Mouse (Mus musculus) intestine, embryonic 15.5 days (tissue): Measurements from ENCODE around the gene Zmynd10. TPM values are rescaled to one million over a fixed set of nuclear protein-coding genes. Genes with fewer than 3 reads are reported as not detected.
"Not testable (repeated sequence)": the region's sequence is repeated elsewhere in the genome, so short reads cannot be mapped to it uniquely, and the experiment has no call there.

Experiments
- ATAC-seq: fragments of 200-750 bp; cut with Nextera tagmentation; 2 replicates; pipeline ENCODE4 v1.8.0; 2017; ENCODE audit warnings: moderate TSS enrichment, moderate library complexity
- H3K27ac ChIP-seq: fragments of 300-500 bp; sonication (generic); 2 replicates; pipeline ENCODE4 v1.5.1; 2015; ENCODE audit warnings: mild to moderate bottlenecking, inconsistent platforms
- H3K27me3 ChIP-seq: fragments of 300-500 bp; sonication (generic); replicated peaks from 2 replicates; pipeline ENCODE4 v1.6.1; 2015; ENCODE audit warnings: inconsistent platforms
- H3K36me3 ChIP-seq: fragments of 300-500 bp; sonication (generic); 2 replicates; pipeline ENCODE4 v1.6.1; 2015; ENCODE audit warnings: inconsistent platforms
- H3K4me1 ChIP-seq: fragments of 300-500 bp; sonication (generic); replicated peaks from 2 replicates; pipeline ENCODE4 v1.6.1; 2015; ENCODE audit warnings: inconsistent platforms
- H3K4me2 ChIP-seq: fragments of 300-500 bp; sonication (generic); replicated peaks from 2 replicates; pipeline ENCODE4 v1.6.1; 2015; ENCODE audit warnings: mild to moderate bottlenecking, inconsistent platforms
- H3K4me3 ChIP-seq: fragments of 300-500 bp; sonication (generic); replicated peaks from 2 replicates; pipeline ENCODE4 v1.5.1; 2015; ENCODE audit warnings: inconsistent platforms
- H3K9ac ChIP-seq: fragments of 300-500 bp; sonication (generic); 2 replicates; pipeline ENCODE4 v1.6.1; 2015; ENCODE audit warnings: inconsistent platforms
- H3K9me3 ChIP-seq: fragments of 300-500 bp; sonication (generic); 2 replicates; pipeline ENCODE4 v1.6.1; 2016; ENCODE audit warnings: inconsistent platforms
- WGBS: fragments of 180-500 bp; shearing (Covaris S2); methylation state at CpG from one replicate; pipeline ENCODE4 v1.1.7; 2015; 5-methylcytosine and 5-hydroxymethylcytosine counted together
- polyA plus RNA-seq: library from polyadenylated mRNA; unstranded; fragments of >200 nt; fragmentation: Nextera tagmentation; extraction: Ambion mirVana; gene quantifications from 2 replicates; pipeline ENCODE4 v1.2.1, GENCODE M21; 2015

The Zmynd10 gene
- polyA plus RNA-seq, 1 experiment from 2014 or later, result 0.68 TPM

- Histone ChIP-seq H3K36me3 (peaks cover 14% of the 10 kb centered on the region), H3K4me2 (no peak overlapping the region; the same call in 1 of the 2 replicates), H3K9ac (no peak overlapping the region), H3K27ac (peak overlapping the region; percentile 83), H3K4me3 (no peak overlapping the region), H3K4me1 (peaks cover 46% of the 10 kb centered on the region), H3K27me3 (no peaks in the 10 kb centered on the region), H3K9me3 (no peaks in the 10 kb centered on the region)
- no peak for ATAC-seq
- 51% methylated on average over 15 of the region's 15 CpGs for WGBS
These were observed 19.1 kb downstream of the Zmynd10 start for GRCm38 (mm10) chr9:107566041-107566709.

- no peak for ATAC-seq
- peaks cover 53% of the 10 kb centered on the region for H3K4me1 ChIP-seq
- 54% methylated on average over 3 of the region's 3 CpGs for WGBS
- H3K9ac ChIP-seq, result no peak overlapping the region
- no peaks in the 10 kb centered on the region for H3K9me3 ChIP-seq
- no peaks in the 10 kb centered on the region for H3K27me3 ChIP-seq
- H3K36me3 ChIP-seq, result peaks cover 12% of the 10 kb centered on the region
- H3K27ac ChIP-seq, result peak overlapping the region; percentile 83
- H3K4me2 ChIP-seq, result 0 out of 2 replicates have a peak overlapping the region, but pooled peaks have one; percentile 18
- no peak overlapping the region for H3K4me3 ChIP-seq
These were observed 19.8 kb downstream of the Zmynd10 start for GRCm38 (mm10) chr9:107566855-107567254.

GRCm38 (mm10) chr9:107567702-107568319, 20.7 kb downstream of the Zmynd10 start, which contains the start of gene Hyal2:
Hyal2 (plus strand) TSS chr9:107567945.
- Histone ChIP-seq H3K27ac (peak within 1 kb of the TSS; percentile 83), H3K36me3 (peaks cover 20% of the 10 kb centered on the region), H3K9me3 (no peaks in the 10 kb centered on the region), H3K4me2 (peak within 1 kb of the TSS; percentile 72), H3K4me1 (peaks cover 60% of the 10 kb centered on the region), H3K9ac (peak within 1 kb of the TSS; percentile 69), H3K27me3 (no peaks in the 10 kb centered on the region), H3K4me3 (peak within 1 kb of the TSS; percentile 70)
- no peak for ATAC-seq
- 12% methylated on average over 17 of the region's 18 CpGs for WGBS

- peaks cover 58% of the 10 kb centered on the region for H3K4me1 ChIP-seq
These were observed 21.5 kb downstream of the Zmynd10 start for GRCm38 (mm10) chr9:107568331-107569261.

GRCm38 (mm10) chr9:107569270-107569669, 22.2 kb downstream of the Zmynd10 start:
- Histone ChIP-seq H3K4me3 (peak overlapping the region; percentile 70), H3K27ac (peak overlapping the region; percentile 83), H3K4me2 (peak overlapping the region; percentile 72), H3K9ac (peak overlapping the region; percentile 69), H3K9me3 (no peaks in the 10 kb centered on the region), H3K36me3 (peaks cover 24% of the 10 kb centered on the region), H3K27me3 (no peaks in the 10 kb centered on the region), H3K4me1 (peaks cover 52% of the 10 kb centered on the region)
- peak; percentile 36 for ATAC-seq
- WGBS, result 1% methylated on average over 23 of the region's 23 CpGs

More at GRCm38 (mm10) chr9:107568331-107569261, 21.5 kb downstream of the Zmynd10 start:
- Histone ChIP-seq H3K27me3 (no peaks in the 10 kb centered on the region), H3K4me2 (peak overlapping the region; percentile 72), H3K9ac (peak overlapping the region; percentile 69), H3K4me3 (peak overlapping the region; percentile 70), H3K9me3 (no peaks in the 10 kb centered on the region), H3K36me3 (peaks cover 24% of the 10 kb centered on the region), H3K27ac (peak overlapping the region; percentile 83)
- WGBS, result under 1% methylated on average over 41 of the region's 41 CpGs
- ATAC-seq, result peak; percentile 89

GRCm38 (mm10) chr9:107570016-107570415, 22.9 kb downstream of the Zmynd10 start:
- Histone ChIP-seq H3K9ac (peak overlapping the region; percentile 69), H3K27ac (peak overlapping the region; percentile 83), H3K36me3 (peaks cover 27% of the 10 kb centered on the region), H3K4me3 (peak overlapping the region; percentile 70), H3K9me3 (no peaks in the 10 kb centered on the region), H3K4me2 (peak overlapping the region; percentile 72), H3K4me1 (peaks cover 51% of the 10 kb centered on the region), H3K27me3 (no peaks in the 10 kb centered on the region)
- WGBS, result 38% methylated on average over 13 of the region's 13 CpGs
- ATAC-seq, result no peak

- Histone ChIP-seq H3K4me3 (peak overlapping the region; percentile 70), H3K36me3 (peaks cover 27% of the 10 kb centered on the region), H3K27me3 (no peaks in the 10 kb centered on the region), H3K4me1 (peaks cover 49% of the 10 kb centered on the region), H3K9ac (peak overlapping the region; percentile 69; the same call in 1 of the 2 replicates), H3K4me2 (peak overlapping the region; percentile 72), H3K27ac (0 out of 2 replicates have a peak overlapping the region, but pooled peaks have one; percentile 11), H3K9me3 (no peaks in the 10 kb centered on the region)
- no peak for ATAC-seq
- WGBS, result 75% methylated on average over 21 of the region's 21 CpGs
These were observed 23.7 kb downstream of the Zmynd10 start for GRCm38 (mm10) chr9:107570845-107571244.

GRCm38 (mm10) chr9:107571534-107572326, 24.6 kb downstream of the Zmynd10 start:
- WGBS, result 82% methylated on average over 22 of the region's 22 CpGs
- H3K4me2 ChIP-seq, result peak overlapping the region; percentile 72
- no peak overlapping the region for H3K4me3 ChIP-seq
- H3K27ac ChIP-seq, result peak overlapping the region; percentile 14; the same call in 1 of the 2 replicates
- peaks cover 50% of the 10 kb centered on the region for H3K4me1 ChIP-seq
- ATAC-seq, result no peak
- peaks cover 27% of the 10 kb centered on the region for H3K36me3 ChIP-seq
- no peaks in the 10 kb centered on the region for H3K9me3 ChIP-seq
- H3K9ac ChIP-seq, result no peak overlapping the region
- H3K27me3 ChIP-seq, result no peaks in the 10 kb centered on the region

GRCm38 (mm10) chr9:107572327-107572662, 25.2 kb downstream of the Zmynd10 start:
- H3K36me3 ChIP-seq, result peaks cover 27% of the 10 kb centered on the region
- H3K4me3 ChIP-seq, result no peak overlapping the region
- ATAC-seq, result no peak
- no peak overlapping the region for H3K9ac ChIP-seq
- no peaks in the 10 kb centered on the region for H3K27me3 ChIP-seq
- H3K4me2 ChIP-seq, result no peak overlapping the region
- H3K4me1 ChIP-seq, result peaks cover 51% of the 10 kb centered on the region
- 97% methylated on average over 2 of the region's 2 CpGs for WGBS
- H3K9me3 ChIP-seq, result no peaks in the 10 kb centered on the region
- H3K27ac ChIP-seq, result no peak overlapping the region

GRCm38 (mm10) chr9:107573774-107574173, 26.7 kb downstream of the Zmynd10 start:
- not testable (repeated sequence) for ATAC-seq, H3K27me3 ChIP-seq, H3K4me2 ChIP-seq, H3K27ac ChIP-seq, H3K9ac ChIP-seq, H3K9me3 ChIP-seq, H3K4me3 ChIP-seq
- Histone ChIP-seq H3K36me3 (peaks cover 27% of the 10 kb centered on the region), H3K4me1 (peaks cover 45% of the 10 kb centered on the region)
- WGBS, result 83% methylated on average over 6 of the region's 6 CpGs

GRCm38 (mm10) chr9:107575579-107576356, 28.7 kb downstream of the Zmynd10 start:
- Histone ChIP-seq H3K4me2 (peak overlapping the region; percentile 1; the same call in 1 of the 2 replicates), H3K9me3 (no peaks in the 10 kb centered on the region), H3K4me1 (peaks cover 38% of the 10 kb centered on the region), H3K9ac (no peak overlapping the region), H3K4me3 (no peak overlapping the region), H3K27me3 (no peaks in the 10 kb centered on the region), H3K36me3 (peaks cover 22% of the 10 kb centered on the region), H3K27ac (peak overlapping the region; percentile 59)
- ATAC-seq, result peak; percentile 75
- WGBS, result 61% methylated on average over 14 of the region's 14 CpGs
